Mouse (Mus musculus) stomach, embryonic 16.5 days (tissue): ENCODE measurements around the gene S100g. TPM values are rescaled to one million over a fixed set of nuclear protein-coding genes. Genes with fewer than 3 reads are reported as not detected.

ENCODE experiments used
- ATAC-seq: fragments of 200-750 bp; cut with Nextera tagmentation; 2 replicates; pipeline ENCODE4 v1.8.0; 2017; ENCODE audit warnings: moderate number of reproducible peaks, moderate TSS enrichment; ENCODE audit not compliant: insufficient read depth, low FRiP score
- H3K27ac ChIP-seq: fragments of 300-500 bp; sonication (generic); 2 replicates; pipeline ENCODE4 v1.5.1; 2014; ENCODE audit warnings: low read length
- H3K27me3 ChIP-seq: fragments of 300-500 bp; sonication (generic); 2 replicates; pipeline ENCODE4 v1.6.1; 2014; ENCODE audit warnings: low read length, control low read depth, mixed read lengths; ENCODE audit not compliant: control insufficient read depth, insufficient read depth
- H3K36me3 ChIP-seq: fragments of 300-500 bp; sonication (generic); 2 replicates; pipeline ENCODE4 v1.6.1; 2014; ENCODE audit warnings: low read length; ENCODE audit not compliant: control insufficient read depth, insufficient read depth
- H3K4me1 ChIP-seq: fragments of 300-500 bp; sonication (generic); 2 replicates; pipeline ENCODE4 v1.6.1; 2014; ENCODE audit warnings: low read length, control low read depth, mixed read lengths; ENCODE audit not compliant: control insufficient read depth, insufficient read depth
- H3K4me2 ChIP-seq: fragments of 300-500 bp; sonication (generic); 2 replicates; pipeline ENCODE4 v1.6.1; 2014; ENCODE audit warnings: low read depth, low read length, mixed read lengths
- H3K4me3 ChIP-seq: fragments of 300-500 bp; sonication (generic); replicated peaks from 2 replicates; pipeline ENCODE4 v1.5.1; 2014; ENCODE audit warnings: mild to moderate bottlenecking, low read length
- H3K9ac ChIP-seq: fragments of 300-500 bp; sonication (generic); 2 replicates; pipeline ENCODE4 v1.6.1; 2014; ENCODE audit warnings: low read length
- H3K9me3 ChIP-seq: fragments of 300-500 bp; sonication (generic); replicated peaks from 2 replicates; pipeline ENCODE4 v1.6.1; 2016; ENCODE audit warnings: low read length, control low read depth; ENCODE audit not compliant: control insufficient read depth
- WGBS: fragments of 180-500 bp; shearing (Covaris S2); extraction: QIAGEN DNeasy Blood & Tissue Kit; methylation state at CpG from one replicate; pipeline ENCODE4 v1.1.7; 2014; 5-methylcytosine and 5-hydroxymethylcytosine counted together
- polyA plus RNA-seq: library from polyadenylated mRNA; unstranded; fragments of >200 nt; fragmentation: Nextera tagmentation; extraction: Ambion mirVana; gene quantifications from 2 replicates; pipeline ENCODE4 v1.2.1, GENCODE M21; 2015

The S100g gene
- polyA plus RNA-seq = 37.2 and 53.3 TPM in 2 replicates

- Histone ChIP-seq H3K4me2 (no peak within 1 kb of the TSS), H3K9ac (no peak within 1 kb of the TSS), H3K27me3 (no peaks in the 10 kb centered on the region), H3K4me1 (no peaks in the 10 kb centered on the region), H3K27ac (no peak within 1 kb of the TSS), H3K4me3 (no peak within 1 kb of the TSS), H3K36me3 (no peaks in the 10 kb centered on the region), H3K9me3 (no peaks in the 10 kb centered on the region)
- ATAC-seq = no peak
- WGBS = 30% methylated on average over 3 of the region's 3 CpGs
Measured at GRCm38 (mm10) chrX:162964383-162964782, at the start of gene S100g. Gene S100g (minus strand): TSS chrX:162964599.

- H3K4me1 ChIP-seq = no peaks in the 10 kb centered on the region
- H3K27me3 ChIP-seq = no peaks in the 10 kb centered on the region; the same call in 1 of the 2 replicates
- H3K4me3 ChIP-seq = no peak overlapping the region
- no peaks in the 10 kb centered on the region for H3K36me3 ChIP-seq
- 70% methylated on average over 3 of the region's 3 CpGs for WGBS
- no peaks in the 10 kb centered on the region for H3K9me3 ChIP-seq
- ATAC-seq = no peak
- no peak overlapping the region for H3K27ac ChIP-seq
- no peak overlapping the region for H3K4me2 ChIP-seq
- no peak overlapping the region for H3K9ac ChIP-seq
Measured at GRCm38 (mm10) chrX:162992121-162992520, 27.7 kb upstream of the S100g start.

- Histone ChIP-seq H3K36me3 (no peaks in the 10 kb centered on the region), H3K27me3 (no peaks in the 10 kb centered on the region; the same call in 1 of the 2 replicates), H3K27ac (no peak overlapping the region), H3K4me1 (no peaks in the 10 kb centered on the region), H3K9me3 (no peaks in the 10 kb centered on the region), H3K4me3 (no peak overlapping the region), H3K4me2 (no peak overlapping the region), H3K9ac (no peak overlapping the region)
- ATAC-seq = no peak
- 68% methylated on average over 4 of the region's 4 CpGs for WGBS
Measured at GRCm38 (mm10) chrX:162991396-162991795, 27.0 kb upstream of the S100g start.

GRCm38 (mm10) chrX:162986876-162987495 is 22.6 kb upstream of the S100g start:
- Histone ChIP-seq H3K4me2 (no peak overlapping the region), H3K4me1 (no peaks in the 10 kb centered on the region), H3K9ac (no peak overlapping the region), H3K4me3 (no peak overlapping the region), H3K9me3 (no peaks in the 10 kb centered on the region), H3K27ac (no peak overlapping the region), H3K27me3 (no peaks in the 10 kb centered on the region), H3K36me3 (no peaks in the 10 kb centered on the region)
- 87% methylated on average over 10 of the region's 10 CpGs for WGBS
- ATAC-seq = no peak

- Histone ChIP-seq H3K9me3 (no peaks in the 10 kb centered on the region), H3K4me3 (no peak overlapping the region), H3K27me3 (peaks cover 6% of the 10 kb centered on the region; the same call in 1 of the 2 replicates), H3K27ac (no peak overlapping the region), H3K4me1 (no peaks in the 10 kb centered on the region), H3K9ac (no peak overlapping the region), H3K36me3 (no peaks in the 10 kb centered on the region), H3K4me2 (no peak overlapping the region)
- no peak for ATAC-seq
- 79% methylated on average over 3 of the region's 3 CpGs for WGBS
Measured at GRCm38 (mm10) chrX:162976194-162976593, 11.8 kb upstream of the S100g start.

- ATAC-seq = no peak
- H3K4me1 ChIP-seq = no peaks in the 10 kb centered on the region
- no peak overlapping the region for H3K9ac ChIP-seq
- no peaks in the 10 kb centered on the region for H3K27me3 ChIP-seq
- no peak overlapping the region for H3K4me2 ChIP-seq
- WGBS = 64% methylated on average over 8 of the region's 8 CpGs
- no peaks in the 10 kb centered on the region for H3K9me3 ChIP-seq
- H3K36me3 ChIP-seq = no peaks in the 10 kb centered on the region
- no peak overlapping the region for H3K27ac ChIP-seq
- H3K4me3 ChIP-seq = no peak overlapping the region
Measured at GRCm38 (mm10) chrX:162967456-162967855, 3.1 kb upstream of the S100g start.

- Histone ChIP-seq H3K36me3 (no peaks in the 10 kb centered on the region), H3K4me2 (no peak overlapping the region), H3K9ac (no peak overlapping the region), H3K9me3 (no peaks in the 10 kb centered on the region), H3K4me1 (no peaks in the 10 kb centered on the region), H3K4me3 (no peak overlapping the region), H3K27me3 (no peaks in the 10 kb centered on the region), H3K27ac (no peak overlapping the region)
- WGBS = 52% methylated on average over 4 of the region's 4 CpGs
- ATAC-seq = no peak
Measured at GRCm38 (mm10) chrX:162963840-162964239, 559 bp downstream of the S100g start.

- Histone ChIP-seq H3K4me2 (no peak overlapping the region), H3K4me3 (no peak overlapping the region), H3K4me1 (no peaks in the 10 kb centered on the region), H3K9me3 (no peaks in the 10 kb centered on the region), H3K27ac (no peak overlapping the region), H3K9ac (no peak overlapping the region), H3K36me3 (no peaks in the 10 kb centered on the region), H3K27me3 (no peaks in the 10 kb centered on the region)
- WGBS = 80% methylated on average over 3 of the region's 3 CpGs
- no peak for ATAC-seq
Measured at GRCm38 (mm10) chrX:162957921-162958320, 6.5 kb downstream of the S100g start.

GRCm38 (mm10) chrX:162949811-162950439 is 14.5 kb downstream of the S100g start:
- Histone ChIP-seq H3K36me3 (no peaks in the 10 kb centered on the region), H3K27ac (no peak overlapping the region), H3K9me3 (no peaks in the 10 kb centered on the region), H3K27me3 (no peaks in the 10 kb centered on the region), H3K4me1 (no peaks in the 10 kb centered on the region), H3K4me2 (no peak overlapping the region), H3K9ac (no peak overlapping the region), H3K4me3 (no peak overlapping the region)
- ATAC-seq = no peak
- WGBS = 28% methylated on average over 3 of the region's 3 CpGs
